Mouse (Mus musculus) liver, embryonic 14.5 days (tissue): ENCODE data around the gene Itpr3.

Experiments used
- CTCF ChIP-seq: IDR thresholded peaks from 2 replicates; pipeline ENCODE4 v1.5.1; 2016; ENCODE audit warnings: antibody characterized with exemption, low read depth, control low read depth
- EP300 ChIP-seq: IDR thresholded peaks from 2 replicates; pipeline ENCODE4 v1.6.1; 2016; ENCODE audit warnings: antibody characterized with exemption, low read depth

DNA sequence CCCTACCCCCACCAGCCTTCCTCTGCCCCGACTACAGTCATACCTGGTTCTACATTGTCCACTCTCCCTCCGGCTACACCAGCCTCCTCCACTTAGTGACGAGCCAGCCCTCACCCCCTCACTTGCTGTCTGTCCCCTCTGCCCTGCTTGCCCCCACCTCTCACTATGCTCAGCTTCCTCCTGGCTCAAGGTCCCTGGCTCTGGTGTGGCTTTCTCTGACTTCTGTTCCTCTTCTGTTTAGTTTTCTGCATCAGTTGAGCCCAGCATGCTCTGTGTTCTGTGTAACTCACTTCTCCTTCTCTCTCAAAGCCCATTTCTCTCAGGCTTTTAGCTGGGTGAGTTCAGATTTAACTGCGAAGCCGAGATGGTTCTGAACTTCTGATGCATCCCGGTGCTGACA, 17.1 kb downstream of the Itpr3 start:
- TF ChIP-seq EP300 (no peak), CTCF (no peak)
